Mouse (Mus musculus) fibroblast of lung, adult 2 months (primary cell): ENCODE measurements at regions not wholly inside any gene's neighbourhood (a gene's known extent, or its start where the extent isn't known, plus 50 kb on each side); places are given as distances from the start of the nearest gene placed in this dataset.
A peak's percentile ranks its signal among the peaks of the same experiment; 100 is the strongest.

ENCODE experiments used
- DNase-seq: peaks from one replicate; pipeline ENCODE4 v3.0.0-alpha.2; 2011; ENCODE audit warnings: low read depth

- no peak for DNase-seq
Measured at GRCm38 (mm10) chr16:49573171-49573517, 125.9 kb upstream of the Ift57 start.

GRCm38 (mm10) chr16:49578976-49579375 is 120.1 kb upstream of the Ift57 start:
- DNase-seq, result no peak

- DNase-seq, result no peak
Measured at GRCm38 (mm10) chr16:49580708-49581107, 118.3 kb upstream of the Ift57 start.

- no peak for DNase-seq
Measured at GRCm38 (mm10) chr16:49606500-49606899, 92.5 kb upstream of the Ift57 start.

- no peak for DNase-seq
Measured at GRCm38 (mm10) chr16:49614801-49615200, 84.2 kb upstream of the Ift57 start.

GRCm38 (mm10) chr16:49615342-49616020 is 83.6 kb upstream of the Ift57 start:
- DNase-seq, result no peak

- peak; percentile 42 for DNase-seq
Measured at GRCm38 (mm10) chr16:49616263-49616872, 82.7 kb upstream of the Ift57 start.

- no peak for DNase-seq
Measured at GRCm38 (mm10) chr16:49633502-49633901, 65.5 kb upstream of the Ift57 start.

GRCm38 (mm10) chr16:49635506-49635905 is 63.5 kb upstream of the Ift57 start:
- DNase-seq, result no peak

- no peak for DNase-seq
Measured at GRCm38 (mm10) chr16:49636467-49636866, 62.6 kb upstream of the Ift57 start.

- no peak for DNase-seq
Measured at GRCm38 (mm10) chr16:49642696-49643095, 56.3 kb upstream of the Ift57 start.

GRCm38 (mm10) chr16:49644416-49644815 is 54.6 kb upstream of the Ift57 start:
- DNase-seq, result no peak

- DNase-seq, result no peak
Measured at GRCm38 (mm10) chr16:49646479-49646878, 52.6 kb upstream of the Ift57 start.
